Mouse (Mus musculus) layer of hippocampus, adult 2 months (tissue): ENCODE data around the gene Gm15557. TPM values are rescaled to one million over a fixed set of nuclear protein-coding genes. Genes with fewer than 3 reads are reported as not detected.

ENCODE experiments used
- DNase-seq, 2 experiments: peaks; one replicate each; pipeline ENCODE4 v3.0.0; 2022; ENCODE audit warnings: low spot score in 2 of 2
- H3K27ac ChIP-seq: fragments of 200-600 bp; 2 replicates; pipeline ENCODE4 v1.8.1; 2022
- H3K4me3 ChIP-seq: fragments of 200-600 bp; 2 replicates; pipeline ENCODE4 v1.8.1; 2022; ENCODE audit warnings: mild to moderate bottlenecking
- CTCF ChIP-seq: fragments of 200-600 bp; conservative IDR thresholded peaks from 2 replicates; pipeline ENCODE4 v1.8.1; 2022; ENCODE audit warnings: antibody characterized with exemption, mild to moderate bottlenecking, moderate library complexity
- total RNA-seq, 2 experiments: library from RNA; stranded (reverse); gene quantifications; 2 replicates each; pipeline ENCODE4 v1.2.3; 2021

Gm15557 gene
- total RNA-seq, 2 experiments from 2014 or later: not detected

GRCm38 (mm10) chr2:155962991-155963390, 22.5 kb downstream of the Gm15557 start:
- peak in 1 of 2 experiments; percentile 65 for DNase-seq
- H3K4me3 ChIP-seq: no peak overlapping the region
- peak overlapping the region; percentile 63; the same call in 1 of the 2 replicates for H3K27ac ChIP-seq
- peak; percentile 82 for TF ChIP-seq CTCF

- DNase-seq: no peak
- Histone ChIP-seq H3K4me3 (no peak overlapping the region), H3K27ac (peak overlapping the region; percentile 76; the same call in 1 of the 2 replicates)
- no peak for TF ChIP-seq CTCF
Measured at GRCm38 (mm10) chr2:155973348-155973747, 32.8 kb downstream of the Gm15557 start.

GRCm38 (mm10) chr2:155974087-155974731, 33.7 kb downstream of the Gm15557 start:
- no peak for DNase-seq
- peak; percentile 39 for TF ChIP-seq CTCF
- Histone ChIP-seq H3K27ac (peak overlapping the region; percentile 76), H3K4me3 (no peak overlapping the region)

GRCm38 (mm10) chr2:155979328-155979991, 38.9 kb downstream of the Gm15557 start:
- Histone ChIP-seq H3K27ac (no peak overlapping the region), H3K4me3 (no peak overlapping the region)
- DNase-seq: no peak
- no peak for TF ChIP-seq CTCF

GRCm38 (mm10) chr2:155985776-155986175, 45.2 kb downstream of the Gm15557 start:
- no peak overlapping the region for H3K27ac ChIP-seq
- no peak for DNase-seq
- H3K4me3 ChIP-seq: no peak overlapping the region
- no peak for TF ChIP-seq CTCF

GRCm38 (mm10) chr2:155987131-155987530, 46.6 kb downstream of the Gm15557 start:
- TF ChIP-seq CTCF: no peak
- H3K27ac ChIP-seq: no peak overlapping the region
- DNase-seq: no peak
- no peak overlapping the region for H3K4me3 ChIP-seq

GRCm38 (mm10) chr2:155989085-155989484, 48.6 kb downstream of the Gm15557 start:
- Histone ChIP-seq H3K27ac (peak overlapping the region; percentile 46; the same call in 1 of the 2 replicates), H3K4me3 (no peak overlapping the region)
- DNase-seq: peak in 1 of 2 experiments; percentile 45
- TF ChIP-seq CTCF: peak; percentile 23; the same call in 1 of the 2 replicates

- TF ChIP-seq CTCF: no peak
- Histone ChIP-seq H3K27ac (peak overlapping the region; percentile 67; the same call in 1 of the 2 replicates), H3K4me3 (no peak overlapping the region)
- DNase-seq: no peak
Measured at GRCm38 (mm10) chr2:155991151-155991550, 50.6 kb downstream of the Gm15557 start.

- TF ChIP-seq CTCF: peak; percentile 43; the same call in 1 of the 2 replicates
- peak; percentile 31 to 50 for DNase-seq
- H3K4me3 ChIP-seq: no peak overlapping the region
- H3K27ac ChIP-seq: peak overlapping the region; percentile 67; the same call in 1 of the 2 replicates
Measured at GRCm38 (mm10) chr2:155991863-155992321, 51.4 kb downstream of the Gm15557 start.

Other genes with a start within 250 kb of the Gm15557 start
- gene Trpc4ap, start 248.3 kb upstream of the Gm15557 start, total RNA-seq: 100 to 1,000 TPM; 159 to 164 TPM
- gene Edem2, start 211.3 kb upstream of the Gm15557 start, total RNA-seq: 10 to 100 TPM; 23.6 to 24.8 TPM
- gene Gm17581, start 204.9 kb upstream of the Gm15557 start, total RNA-seq: not detected
- under 1 TPM; 0.81 to 0.97 TPM for gene Procr, start 189.6 kb upstream of the Gm15557 start, total RNA-seq
- gene Mmp24, start 165.4 kb upstream of the Gm15557 start, total RNA-seq: 10 to 100 TPM; 36.8 to 38.5 TPM
- 10 to 100 TPM; 52.2 to 52.8 TPM for gene BC029722, start 121.3 kb upstream of the Gm15557 start, total RNA-seq
- 10 to 100 TPM; 61.7 to 65.1 TPM for gene Eif6, start 113.8 kb upstream of the Gm15557 start, total RNA-seq
- gene Fam83c, start 105.9 kb upstream of the Gm15557 start, total RNA-seq: not detected
- gene Uqcc1, start 10.4 kb upstream of the Gm15557 start, total RNA-seq: 10 to 100 TPM; 73.6 to 81.6 TPM
- gene Gdf5, start 4.6 kb downstream of the Gm15557 start, total RNA-seq: under 1 TPM in 1 of 2 experiments, not detected in 1; 0.15 TPM
- 10 to 100 TPM; 19.0 to 21.0 TPM for gene Cep250, start 15.7 kb downstream of the Gm15557 start, total RNA-seq
- gene 6430550D23Rik, start 67.2 kb downstream of the Gm15557 start, total RNA-seq: 1 to 10 TPM; 2.9 to 4.1 TPM
- gene Ergic3, start 67.3 kb downstream of the Gm15557 start, total RNA-seq: 100 to 1,000 TPM; 195 to 213 TPM
- gene Fer1l4, start 112.2 kb downstream of the Gm15557 start, total RNA-seq: not detected
- 1 to 10 TPM; 3.3 to 5.1 TPM for gene Spag4, start 124.4 kb downstream of the Gm15557 start, total RNA-seq
- gene Cpne1, start 171.2 kb downstream of the Gm15557 start, total RNA-seq: 10 to 100 TPM; 26.9 to 27.3 TPM
- 10 to 100 TPM; 26.9 to 36.3 TPM for gene Rbm12, start 171.2 kb downstream of the Gm15557 start, total RNA-seq
- gene Gm28036, start 186.4 kb downstream of the Gm15557 start, total RNA-seq: 10 to 100 TPM; 18.5 to 24.6 TPM
- gene Romo1, start 203.3 kb downstream of the Gm15557 start, total RNA-seq: 100 to 1,000 TPM; 149 to 160 TPM
- gene Nfs1, start 203.5 kb downstream of the Gm15557 start, total RNA-seq: 10 to 100 TPM; 41.6 to 45.2 TPM
- 100 to 1,000 TPM; 346 to 390 TPM for gene Rbm39, start 239.5 kb downstream of the Gm15557 start, total RNA-seq